Mouse (Mus musculus): Measurements from ENCODE around the gene Saysd1. TPM values are rescaled to one million over a fixed set of nuclear protein-coding genes. Genes with fewer than 3 reads are reported as not detected.

Gene Saysd1
- polyA plus RNA-seq, 1 experiment from 2014 or later = 11.1 TPM

- H3K9me3 ChIP-seq (replicated peaks) = no peaks in the 10 kb centered on the region
- H3K4me2 ChIP-seq = peak overlapping the region; percentile 12
- H3K4me1 ChIP-seq = peaks cover 87% of the 10 kb centered on the region
- 25% methylated on average over 8 of the region's 8 CpGs for WGBS
- H3K4me3 ChIP-seq (replicated peaks) = no peak overlapping the region
- peak overlapping the region; percentile 79 for H3K27ac ChIP-seq
- peak; percentile 87 for ATAC-seq (replicated peaks; ENCODE audit: low FRiP score)
- H3K36me3 ChIP-seq = no peaks in the 10 kb centered on the region
- no peak overlapping the region for H3K9ac ChIP-seq
- no peaks in the 10 kb centered on the region for H3K27me3 ChIP-seq
Measured at GRCm38 (mm10) chr14:20158727-20159681, 20.7 kb upstream of the Saysd1 start.

- H3K27me3 ChIP-seq = no peaks in the 10 kb centered on the region
Measured at GRCm38 (mm10) chr14:20157595-20157994, 19.3 kb upstream of the Saysd1 start.

GRCm38 (mm10) chr14:20155718-20156117, 17.4 kb upstream of the Saysd1 start:
- no peak for ATAC-seq (replicated peaks; ENCODE audit: low FRiP score)
- H3K4me2 ChIP-seq = no peak overlapping the region
- H3K4me1 ChIP-seq = peaks cover 74% of the 10 kb centered on the region
- no peaks in the 10 kb centered on the region for H3K9me3 ChIP-seq (replicated peaks)
- H3K27ac ChIP-seq = 0 out of 2 replicates have a peak overlapping the region, but pooled peaks have one; percentile 4
- no peaks in the 10 kb centered on the region for H3K36me3 ChIP-seq
- no peaks in the 10 kb centered on the region for H3K27me3 ChIP-seq
- no peak overlapping the region for H3K4me3 ChIP-seq (replicated peaks)
- H3K9ac ChIP-seq = no peak overlapping the region
- WGBS = 61% methylated on average over 10 of the region's 10 CpGs

More at GRCm38 (mm10) chr14:20157595-20157994, 19.3 kb upstream of the Saysd1 start:
- Histone ChIP-seq H3K4me2 (no peak overlapping the region), H3K4me3 (replicated peaks) (no peak overlapping the region), H3K27ac (no peak overlapping the region), H3K36me3 (no peaks in the 10 kb centered on the region), H3K9me3 (replicated peaks) (no peaks in the 10 kb centered on the region), H3K4me1 (peaks cover 74% of the 10 kb centered on the region), H3K9ac (no peak overlapping the region)
- ATAC-seq (replicated peaks; ENCODE audit: low FRiP score) = no peak
- 79% methylated on average over 10 of the region's 10 CpGs for WGBS

GRCm38 (mm10) chr14:20154937-20155336, 16.6 kb upstream of the Saysd1 start:
- H3K36me3 ChIP-seq = no peaks in the 10 kb centered on the region
- WGBS = 76% methylated on average over 4 of the region's 4 CpGs
- no peak overlapping the region for H3K4me3 ChIP-seq (replicated peaks)
- no peaks in the 10 kb centered on the region for H3K27me3 ChIP-seq
- no peak for ATAC-seq (replicated peaks; ENCODE audit: low FRiP score)
- no peak overlapping the region for H3K4me2 ChIP-seq
- H3K4me1 ChIP-seq = peaks cover 74% of the 10 kb centered on the region
- no peak overlapping the region for H3K9ac ChIP-seq
- H3K27ac ChIP-seq = no peak overlapping the region
- no peaks in the 10 kb centered on the region for H3K9me3 ChIP-seq (replicated peaks)

GRCm38 (mm10) chr14:20154245-20154644, 15.9 kb upstream of the Saysd1 start:
- Histone ChIP-seq H3K27ac (no peak overlapping the region), H3K9ac (no peak overlapping the region), H3K4me2 (no peak overlapping the region), H3K4me1 (peaks cover 74% of the 10 kb centered on the region), H3K36me3 (no peaks in the 10 kb centered on the region), H3K27me3 (no peaks in the 10 kb centered on the region), H3K4me3 (replicated peaks) (no peak overlapping the region), H3K9me3 (replicated peaks) (no peaks in the 10 kb centered on the region)
- WGBS = 39% methylated on average over 7 of the region's 7 CpGs
- ATAC-seq (replicated peaks; ENCODE audit: low FRiP score) = no peak

- peaks cover 13% of the 10 kb centered on the region for H3K36me3 ChIP-seq
- H3K27me3 ChIP-seq = no peaks in the 10 kb centered on the region
- 75% methylated on average over 22 of the region's 22 CpGs for whole genome bisulfite sequencing
- ATAC-seq (replicated peaks; ENCODE audit: low FRiP score) = peak; percentile 52
- no peaks in the 10 kb centered on the region for H3K9me3 ChIP-seq (replicated peaks)
- peaks cover 50% of the 10 kb centered on the region for H3K4me1 ChIP-seq
- peak overlapping the region; percentile 33; the same call in 1 of the 2 replicates for H3K27ac ChIP-seq
- no peak overlapping the region for H3K4me2 ChIP-seq
- H3K4me3 ChIP-seq (replicated peaks) = no peak overlapping the region
- H3K9ac ChIP-seq = no peak overlapping the region
Measured at GRCm38 (mm10) chr14:20149127-20150080, 11.1 kb upstream of the Saysd1 start.

GRCm38 (mm10) chr14:20148514-20148913, 10.2 kb upstream of the Saysd1 start:
- no peak overlapping the region for H3K4me3 ChIP-seq (replicated peaks)
- H3K4me1 ChIP-seq = peaks cover 50% of the 10 kb centered on the region
- H3K4me2 ChIP-seq = no peak overlapping the region
- ATAC-seq (replicated peaks; ENCODE audit: low FRiP score) = no peak
- 87% methylated on average over 11 of the region's 11 CpGs for WGBS
- H3K27ac ChIP-seq = no peak overlapping the region
- no peak overlapping the region for H3K9ac ChIP-seq
- H3K9me3 ChIP-seq (replicated peaks) = no peaks in the 10 kb centered on the region
- H3K36me3 ChIP-seq = peaks cover 21% of the 10 kb centered on the region
- no peaks in the 10 kb centered on the region for H3K27me3 ChIP-seq

- ATAC-seq (replicated peaks; ENCODE audit: low FRiP score) = no peak
- Histone ChIP-seq H3K9me3 (replicated peaks) (no peaks in the 10 kb centered on the region), H3K4me1 (peaks cover 50% of the 10 kb centered on the region), H3K27ac (no peak overlapping the region), H3K4me3 (replicated peaks) (no peak overlapping the region), H3K27me3 (no peaks in the 10 kb centered on the region), H3K9ac (no peak overlapping the region), H3K4me2 (no peak overlapping the region), H3K36me3 (peaks cover 26% of the 10 kb centered on the region)
- 60% methylated on average over 7 of the region's 7 CpGs for WGBS
Measured at GRCm38 (mm10) chr14:20147854-20148253, 9.5 kb upstream of the Saysd1 start.

- Histone ChIP-seq H3K27ac (no peak overlapping the region), H3K9me3 (replicated peaks) (no peaks in the 10 kb centered on the region), H3K9ac (no peak overlapping the region), H3K4me1 (peaks cover 19% of the 10 kb centered on the region), H3K36me3 (peaks cover 47% of the 10 kb centered on the region), H3K4me3 (replicated peaks) (no peak overlapping the region), H3K4me2 (no peak overlapping the region), H3K27me3 (no peaks in the 10 kb centered on the region)
- ATAC-seq (replicated peaks; ENCODE audit: low FRiP score) = no peak
- 55% methylated on average over 4 of the region's 4 CpGs for WGBS
Measured at GRCm38 (mm10) chr14:20144093-20144492, 5.8 kb upstream of the Saysd1 start.

GRCm38 (mm10) chr14:20134965-20135671, 3.2 kb downstream of the Saysd1 start:
- whole genome bisulfite sequencing = 83% methylated on average over 10 of the region's 10 CpGs
- Histone ChIP-seq H3K9ac (no peak overlapping the region), H3K27ac (no peak overlapping the region), H3K27me3 (no peaks in the 10 kb centered on the region), H3K4me3 (replicated peaks) (no peak overlapping the region), H3K36me3 (0 out of 2 replicates have a peak, but pooled peaks cover 4% of the 10 kb centered on the region), H3K4me1 (no peaks in the 10 kb centered on the region), H3K4me2 (no peak overlapping the region), H3K9me3 (replicated peaks) (no peaks in the 10 kb centered on the region)
- ATAC-seq (replicated peaks; ENCODE audit: low FRiP score) = no peak

GRCm38 (mm10) chr14:20128162-20128561, 10.2 kb downstream of the Saysd1 start:
- no peaks in the 10 kb centered on the region for H3K9me3 ChIP-seq (replicated peaks)
- WGBS = 76% methylated on average over 6 of the region's 6 CpGs
- H3K4me2 ChIP-seq = no peak overlapping the region
- H3K27ac ChIP-seq = no peak overlapping the region
- H3K9ac ChIP-seq = no peak overlapping the region
- no peak overlapping the region for H3K4me3 ChIP-seq (replicated peaks)
- no peaks in the 10 kb centered on the region for H3K27me3 ChIP-seq
- no peaks in the 10 kb centered on the region for H3K36me3 ChIP-seq
- no peak for ATAC-seq (replicated peaks; ENCODE audit: low FRiP score)
- no peaks in the 10 kb centered on the region for H3K4me1 ChIP-seq
